Mouse (Mus musculus): ENCODE measurements around the gene Slc25a5. TPM values are rescaled to one million over a fixed set of nuclear protein-coding genes. Genes with fewer than 3 reads are reported as not detected.

The Slc25a5 gene
- polyA plus RNA-seq, 1 experiment from 2014 or later = 483 TPM

Other genes with a start within 250 kb of the Slc25a5 start
- gene Pgrmc1, start 197.4 kb upstream of the Slc25a5 start, polyA plus RNA-seq (2015; fragmentation: Nextera tagmentation; extraction: Ambion mirVana) = 475 and 528 TPM in 2 replicates
- 3.7 and 3.9 TPM in 2 replicates for gene Akap17b, start 150.3 kb upstream of the Slc25a5 start, polyA plus RNA-seq (2015; fragmentation: Nextera tagmentation; extraction: Ambion mirVana)
- 0.60 and 0.70 TPM in 2 replicates for gene Slc25a43, start 52.0 kb upstream of the Slc25a5 start, polyA plus RNA-seq (2015; fragmentation: Nextera tagmentation; extraction: Ambion mirVana)
- 108 and 120 TPM in 2 replicates for gene Ube2a, start 78.2 kb downstream of the Slc25a5 start, polyA plus RNA-seq (2015; fragmentation: Nextera tagmentation; extraction: Ambion mirVana)
- gene C330007P06Rik, start 78.5 kb downstream of the Slc25a5 start, polyA plus RNA-seq (2015; fragmentation: Nextera tagmentation; extraction: Ambion mirVana) = 24.4 and 24.7 TPM in 2 replicates
- gene Nkrf, start 107.2 kb downstream of the Slc25a5 start, polyA plus RNA-seq (2015; fragmentation: Nextera tagmentation; extraction: Ambion mirVana) = 11.5 and 12.3 TPM in 2 replicates
- 51.8 and 53.0 TPM in 2 replicates for gene Sept6, start 196.1 kb downstream of the Slc25a5 start, polyA plus RNA-seq (2015; fragmentation: Nextera tagmentation; extraction: Ambion mirVana)